Mouse (Mus musculus): ENCODE data around the gene Focad. TPM values are rescaled to one million over a fixed set of nuclear protein-coding genes. Genes with fewer than 3 reads are reported as not detected.

Gene Focad
- polyA plus RNA-seq, 1 experiment, result 10.3 TPM

DNA sequence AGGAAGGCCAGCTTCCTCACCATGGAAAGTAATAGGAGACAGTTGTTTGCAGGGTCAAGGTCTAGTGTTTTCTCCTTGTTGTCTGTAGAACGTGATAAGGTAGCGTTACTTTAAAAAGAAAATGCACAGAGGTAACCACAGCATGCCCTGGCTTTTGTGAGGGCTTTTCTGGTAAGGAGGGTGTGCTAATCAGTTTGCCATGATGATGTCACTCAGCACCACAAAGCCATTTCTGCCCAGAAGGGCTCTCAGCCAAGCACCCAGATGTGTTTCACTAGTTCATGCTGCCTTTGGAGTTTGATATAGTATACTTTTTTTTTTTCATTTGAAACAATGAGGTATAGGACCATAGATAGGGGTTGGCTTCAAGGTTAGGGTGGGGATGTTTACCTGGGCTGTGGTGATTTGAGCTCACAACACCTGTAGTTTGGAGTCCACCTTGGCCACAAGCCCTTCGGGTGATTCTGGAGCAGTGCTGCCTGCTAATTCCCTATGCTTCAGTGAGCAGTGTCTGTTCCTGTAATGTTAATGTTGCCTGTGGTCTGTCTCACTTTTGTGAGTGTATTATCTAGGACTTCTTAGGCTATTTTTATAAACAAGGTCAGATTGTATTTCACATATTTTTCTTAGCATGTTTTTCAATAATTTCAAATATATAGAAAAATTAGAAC, 61.2 kb downstream of the Focad start:
- no peak overlapping the region for H3ac ChIP-seq (ENCODE audit: control insufficient read depth, insufficient read length, low read depth)
- H3K79me2 ChIP-seq (ENCODE audit: control insufficient read depth, insufficient read depth), result no peaks in the 10 kb centered on the region
- H3K79me3 ChIP-seq (ENCODE audit: low read depth), result no peaks in the 10 kb centered on the region
- no peaks in the 10 kb centered on the region for H3K36me3 ChIP-seq (ENCODE audit: control insufficient read depth, insufficient read depth)
- no peaks in the 10 kb centered on the region for H3K27me3 ChIP-seq (ENCODE audit: control insufficient read depth, insufficient read depth, insufficient read length)
- no peak overlapping the region for H3K4me3 ChIP-seq (ENCODE audit: insufficient read depth, poor library complexity, severe bottlenecking)
- TF ChIP-seq FOSL1 (IDR thresholded peaks at IDR 0.05; ENCODE audit: insufficient read depth, low read length, poor library complexity, severe bottlenecking) (no peak), CTCF (IDR thresholded peaks at IDR 0.05; ENCODE audit: control insufficient read depth, insufficient read depth, insufficient read length) (no peak), MYOG (IDR thresholded peaks at IDR 0.05; ENCODE audit: control insufficient read depth, extremely low read depth, insufficient read length) (no peak), MAX (IDR thresholded peaks at IDR 0.05) (no peak), MYOD1 (IDR thresholded peaks at IDR 0.05; ENCODE audit: control insufficient read depth, insufficient read length, low read depth) (no peak), CEBPB (IDR thresholded peaks at IDR 0.05; ENCODE audit: low read depth) (no peak), USF1 (IDR thresholded peaks at IDR 0.05; ENCODE audit: low read depth) (no peak)

GRCm38 (mm10) chr4:88156961-88157360, 62.5 kb downstream of the Focad start:
- Histone ChIP-seq H3K27me3 (ENCODE audit: control insufficient read depth, insufficient read depth, insufficient read length) (no peaks in the 10 kb centered on the region), H3K4me3 (ENCODE audit: insufficient read depth, poor library complexity, severe bottlenecking) (no peak overlapping the region), H3ac (ENCODE audit: control insufficient read depth, insufficient read length, low read depth) (no peak overlapping the region), H3K79me2 (ENCODE audit: control insufficient read depth, insufficient read depth) (no peaks in the 10 kb centered on the region), H3K79me3 (ENCODE audit: low read depth) (no peaks in the 10 kb centered on the region), H3K36me3 (ENCODE audit: control insufficient read depth, insufficient read depth) (no peaks in the 10 kb centered on the region)
- TF ChIP-seq MAX (IDR thresholded peaks at IDR 0.05), result no peak
- no peak for TF ChIP-seq USF1 (IDR thresholded peaks at IDR 0.05; ENCODE audit: low read depth)
- TF ChIP-seq CTCF (IDR thresholded peaks at IDR 0.05; ENCODE audit: control insufficient read depth, insufficient read depth, insufficient read length), result no peak
- TF ChIP-seq FOSL1 (IDR thresholded peaks at IDR 0.05; ENCODE audit: insufficient read depth, low read length, poor library complexity, severe bottlenecking), result no peak
- TF ChIP-seq MYOG (IDR thresholded peaks at IDR 0.05; ENCODE audit: control insufficient read depth, extremely low read depth, insufficient read length), result no peak
- TF ChIP-seq CEBPB (IDR thresholded peaks at IDR 0.05; ENCODE audit: low read depth), result no peak
- TF ChIP-seq MYOD1 (IDR thresholded peaks at IDR 0.05; ENCODE audit: control insufficient read depth, insufficient read length, low read depth), result no peak

GRCm38 (mm10) chr4:88157644-88158043, 63.2 kb downstream of the Focad start:
- Histone ChIP-seq H3K79me3 (ENCODE audit: low read depth) (no peaks in the 10 kb centered on the region), H3K27me3 (ENCODE audit: control insufficient read depth, insufficient read depth, insufficient read length) (no peaks in the 10 kb centered on the region), H3K4me3 (ENCODE audit: insufficient read depth, poor library complexity, severe bottlenecking) (no peak overlapping the region), H3ac (ENCODE audit: control insufficient read depth, insufficient read length, low read depth) (no peak overlapping the region), H3K79me2 (ENCODE audit: control insufficient read depth, insufficient read depth) (no peaks in the 10 kb centered on the region), H3K36me3 (ENCODE audit: control insufficient read depth, insufficient read depth) (no peaks in the 10 kb centered on the region)
- TF ChIP-seq MYOD1 (IDR thresholded peaks at IDR 0.05; ENCODE audit: control insufficient read depth, insufficient read length, low read depth) (no peak), MAX (IDR thresholded peaks at IDR 0.05) (no peak), CEBPB (IDR thresholded peaks at IDR 0.05; ENCODE audit: low read depth) (no peak), CTCF (IDR thresholded peaks at IDR 0.05; ENCODE audit: control insufficient read depth, insufficient read depth, insufficient read length) (no peak), USF1 (IDR thresholded peaks at IDR 0.05; ENCODE audit: low read depth) (no peak), FOSL1 (IDR thresholded peaks at IDR 0.05; ENCODE audit: insufficient read depth, low read length, poor library complexity, severe bottlenecking) (no peak), MYOG (IDR thresholded peaks at IDR 0.05; ENCODE audit: control insufficient read depth, extremely low read depth, insufficient read length) (no peak)

GRCm38 (mm10) chr4:88159256-88159655, 64.8 kb downstream of the Focad start:
- Histone ChIP-seq H3K27me3 (ENCODE audit: control insufficient read depth, insufficient read depth, insufficient read length) (no peaks in the 10 kb centered on the region), H3K79me3 (ENCODE audit: low read depth) (no peaks in the 10 kb centered on the region), H3K79me2 (ENCODE audit: control insufficient read depth, insufficient read depth) (no peaks in the 10 kb centered on the region), H3ac (ENCODE audit: control insufficient read depth, insufficient read length, low read depth) (no peak overlapping the region), H3K36me3 (ENCODE audit: control insufficient read depth, insufficient read depth) (no peaks in the 10 kb centered on the region), H3K4me3 (ENCODE audit: insufficient read depth, poor library complexity, severe bottlenecking) (no peak overlapping the region)
- TF ChIP-seq CEBPB (IDR thresholded peaks at IDR 0.05; ENCODE audit: low read depth) (no peak), USF1 (IDR thresholded peaks at IDR 0.05; ENCODE audit: low read depth) (no peak), MAX (IDR thresholded peaks at IDR 0.05) (no peak)

DNA sequence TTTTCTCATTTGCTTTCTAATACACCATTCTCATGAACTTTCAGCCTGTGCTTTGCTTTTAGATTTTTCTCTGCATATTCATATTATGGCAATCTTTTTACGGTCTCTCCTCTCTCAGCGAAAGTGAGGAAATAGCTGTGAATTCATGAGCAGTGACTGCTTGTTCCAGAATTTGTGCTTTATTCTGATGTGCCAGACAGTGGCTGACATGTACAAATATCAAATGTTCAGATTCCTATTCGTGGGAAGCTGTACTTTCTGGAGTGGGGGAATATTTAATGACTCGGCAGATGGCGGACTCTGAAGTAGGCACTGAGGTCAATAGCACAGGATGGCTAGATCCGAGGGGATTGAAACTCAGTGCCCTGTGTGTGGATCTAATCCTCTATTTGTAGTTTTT, 65.3 kb downstream of the Focad start:
- TF ChIP-seq MYOG (IDR thresholded peaks at IDR 0.05; ENCODE audit: control insufficient read depth, extremely low read depth, insufficient read length), result no peak
- TF ChIP-seq USF1 (IDR thresholded peaks at IDR 0.05; ENCODE audit: low read depth), result no peak
- TF ChIP-seq MAX (IDR thresholded peaks at IDR 0.05), result no peak
- TF ChIP-seq FOSL1 (IDR thresholded peaks at IDR 0.05; ENCODE audit: insufficient read depth, low read length, poor library complexity, severe bottlenecking), result no peak
- Histone ChIP-seq H3K79me3 (ENCODE audit: low read depth) (no peaks in the 10 kb centered on the region), H3K4me3 (ENCODE audit: insufficient read depth, poor library complexity, severe bottlenecking) (no peak overlapping the region), H3K36me3 (ENCODE audit: control insufficient read depth, insufficient read depth) (no peaks in the 10 kb centered on the region), H3K27me3 (ENCODE audit: control insufficient read depth, insufficient read depth, insufficient read length) (no peaks in the 10 kb centered on the region), H3ac (ENCODE audit: control insufficient read depth, insufficient read length, low read depth) (no peak overlapping the region), H3K79me2 (ENCODE audit: control insufficient read depth, insufficient read depth) (no peaks in the 10 kb centered on the region)

DNA sequence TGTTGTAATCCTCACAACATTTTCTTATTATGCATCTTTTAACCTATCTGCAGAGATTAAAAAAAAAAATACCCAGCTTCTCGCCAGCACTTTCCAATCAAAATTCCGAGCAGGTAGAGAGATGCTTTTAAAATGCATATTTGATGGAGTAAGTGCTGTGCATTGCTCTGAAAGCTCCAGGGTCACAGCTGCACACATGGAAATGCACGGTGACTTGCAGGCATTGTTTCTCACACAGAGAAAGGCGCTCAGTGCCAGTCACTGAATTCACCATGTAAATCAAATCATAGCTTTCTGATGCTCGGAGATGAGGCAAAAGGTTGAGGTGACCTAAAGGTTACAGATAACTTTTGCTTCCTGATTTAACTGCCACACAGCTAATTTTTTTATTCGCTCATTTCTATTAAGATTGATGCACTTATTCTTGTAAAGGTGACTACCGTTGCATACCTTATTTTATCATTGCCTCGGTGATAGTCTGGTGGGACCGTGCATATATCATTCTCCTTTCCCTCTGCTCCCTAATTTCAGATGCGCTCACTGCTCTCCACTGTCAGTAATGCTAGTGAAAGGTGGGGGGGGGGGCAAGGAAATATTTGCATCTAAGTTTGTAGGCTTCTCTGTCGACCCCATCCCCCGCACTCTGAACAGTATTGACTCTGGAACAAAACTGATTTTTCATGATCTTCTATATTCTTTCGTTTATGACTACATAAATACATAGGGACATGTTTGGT, 69.2 kb downstream of the Focad start:
- no peaks in the 10 kb centered on the region for H3K36me3 ChIP-seq (ENCODE audit: control insufficient read depth, insufficient read depth)

More for the DNA sequence above, 69.2 kb downstream of the Focad start:
- no peak overlapping the region for H3K4me3 ChIP-seq (ENCODE audit: insufficient read depth, poor library complexity, severe bottlenecking)
- no peak for TF ChIP-seq CEBPB (IDR thresholded peaks at IDR 0.05; ENCODE audit: low read depth)
- TF ChIP-seq MYOG (IDR thresholded peaks at IDR 0.05; ENCODE audit: control insufficient read depth, extremely low read depth, insufficient read length), result no peak
- TF ChIP-seq MYOD1 (IDR thresholded peaks at IDR 0.05; ENCODE audit: control insufficient read depth, insufficient read length, low read depth), result no peak
- TF ChIP-seq USF1 (IDR thresholded peaks at IDR 0.05; ENCODE audit: low read depth), result no peak
- no peak for TF ChIP-seq FOSL1 (IDR thresholded peaks at IDR 0.05; ENCODE audit: insufficient read depth, low read length, poor library complexity, severe bottlenecking)
- no peak for TF ChIP-seq CTCF (IDR thresholded peaks at IDR 0.05; ENCODE audit: control insufficient read depth, insufficient read depth, insufficient read length)
- TF ChIP-seq MAX (IDR thresholded peaks at IDR 0.05), result no peak
- H3ac ChIP-seq (ENCODE audit: control insufficient read depth, insufficient read length, low read depth), result no peak overlapping the region
- no peaks in the 10 kb centered on the region for H3K79me3 ChIP-seq (ENCODE audit: low read depth)
- H3K27me3 ChIP-seq (ENCODE audit: control insufficient read depth, insufficient read depth, insufficient read length), result no peaks in the 10 kb centered on the region
- no peaks in the 10 kb centered on the region for H3K79me2 ChIP-seq (ENCODE audit: control insufficient read depth, insufficient read depth)
